Mouse (Mus musculus) midbrain, embryonic 13.5 days (tissue): ENCODE results near the gene Atp10b. TPM values are rescaled to one million over a fixed set of nuclear protein-coding genes. Genes with fewer than 3 reads are reported as not detected.
"Not testable (repeated sequence)": the region's sequence is repeated elsewhere in the genome, so short reads cannot be mapped to it uniquely, and the experiment has no call there.

Experiments used
- ATAC-seq: fragments of 200-750 bp; cut with Nextera tagmentation; 2 replicates; pipeline ENCODE4 v1.8.0; 2017; ENCODE audit warnings: mild to moderate bottlenecking, moderate TSS enrichment, moderate library complexity
- H3K27ac ChIP-seq: fragments of 300-500 bp; sonication (generic); 2 replicates; pipeline ENCODE4 v1.5.1; 2015; ENCODE audit warnings: inconsistent platforms, mild to moderate bottlenecking, moderate library complexity
- H3K27me3 ChIP-seq: fragments of 300-500 bp; sonication (generic); 2 replicates; pipeline ENCODE4 v1.6.1; 2015; ENCODE audit warnings: mild to moderate bottlenecking, inconsistent platforms
- H3K36me3 ChIP-seq: fragments of 300-500 bp; sonication (generic); 2 replicates; pipeline ENCODE4 v1.6.1; 2015; ENCODE audit warnings: mild to moderate bottlenecking, inconsistent platforms
- H3K4me1 ChIP-seq: fragments of 300-500 bp; sonication (generic); replicated peaks from 2 replicates; pipeline ENCODE4 v1.6.1; 2015; ENCODE audit warnings: inconsistent platforms
- H3K4me2 ChIP-seq: fragments of 300-500 bp; sonication (generic); replicated peaks from 2 replicates; pipeline ENCODE4 v1.6.1; 2015; ENCODE audit warnings: moderate library complexity, mild to moderate bottlenecking, inconsistent platforms
- H3K4me3 ChIP-seq: fragments of 300-500 bp; sonication (generic); replicated peaks from 2 replicates; pipeline ENCODE4 v1.5.1; 2015; ENCODE audit warnings: mild to moderate bottlenecking, inconsistent platforms
- H3K9ac ChIP-seq: fragments of 300-500 bp; sonication (generic); replicated peaks from 2 replicates; pipeline ENCODE4 v1.6.1; 2015; ENCODE audit warnings: mild to moderate bottlenecking, inconsistent platforms
- H3K9me3 ChIP-seq: fragments of 300-500 bp; sonication (generic); 2 replicates; pipeline ENCODE4 v1.6.1; 2016; ENCODE audit warnings: mild to moderate bottlenecking, inconsistent platforms
- WGBS: fragments of 180-500 bp; shearing (Covaris S2); methylation state at CpG from one replicate; pipeline ENCODE4 v1.1.7; 2015; 5-methylcytosine and 5-hydroxymethylcytosine counted together
- polyA plus RNA-seq: library from polyadenylated mRNA; unstranded; fragments of >200 nt; fragmentation: Nextera tagmentation; extraction: Ambion mirVana; gene quantifications from 2 replicates; pipeline ENCODE4 v1.2.1, GENCODE M21; 2015

Atp10b gene
- polyA plus RNA-seq = 0.08 and 0.18 TPM in 2 replicates

GRCm38 (mm10) chr11:43149577-43149976, at the start of gene Atp10b:
TSS of gene Atp10b (plus strand) at chr11:43149877.
- H3K27me3 ChIP-seq = no peaks in the 10 kb centered on the region
- H3K9ac ChIP-seq = no peak within 1 kb of the TSS
- H3K27ac ChIP-seq = no peak within 1 kb of the TSS
- H3K4me1 ChIP-seq = no peaks in the 10 kb centered on the region
- no peaks in the 10 kb centered on the region for H3K36me3 ChIP-seq
- 71% methylated on average over 1 of the region's 1 CpGs for WGBS
- H3K4me3 ChIP-seq = no peak within 1 kb of the TSS
- H3K9me3 ChIP-seq = no peaks in the 10 kb centered on the region
- H3K4me2 ChIP-seq = no peak within 1 kb of the TSS
- ATAC-seq = no peak

- Histone ChIP-seq H3K4me3 (no peak overlapping the region), H3K27me3 (no peaks in the 10 kb centered on the region), H3K4me2 (no peak overlapping the region), H3K36me3 (no peaks in the 10 kb centered on the region), H3K27ac (no peak overlapping the region), H3K9me3 (no peaks in the 10 kb centered on the region), H3K9ac (no peak overlapping the region), H3K4me1 (no peaks in the 10 kb centered on the region)
- ATAC-seq = no peak
- WGBS = 67% methylated on average over 1 of the region's 1 CpGs
Measured at GRCm38 (mm10) chr11:43101357-43101756, 48.3 kb upstream of the Atp10b start.

- ATAC-seq = no peak
- Histone ChIP-seq H3K4me2 (no peak overlapping the region), H3K9ac (no peak overlapping the region), H3K36me3 (no peaks in the 10 kb centered on the region), H3K4me1 (no peaks in the 10 kb centered on the region), H3K9me3 (0 out of 2 replicates have a peak, but pooled peaks cover 4% of the 10 kb centered on the region), H3K27me3 (no peaks in the 10 kb centered on the region), H3K4me3 (no peak overlapping the region), H3K27ac (no peak overlapping the region)
- 95% methylated on average over 4 of the region's 4 CpGs for WGBS
Measured at GRCm38 (mm10) chr11:43125908-43126477, 23.7 kb upstream of the Atp10b start.

GRCm38 (mm10) chr11:43126573-43126972, 23.1 kb upstream of the Atp10b start:
- H3K9me3 ChIP-seq, H3K27me3 ChIP-seq, H3K27ac ChIP-seq, H3K4me1 ChIP-seq, H3K36me3 ChIP-seq, H3K4me2 ChIP-seq, H3K9ac ChIP-seq, H3K4me3 ChIP-seq, ATAC-seq: not testable (repeated sequence)
- WGBS = 86% methylated on average over 11 of the region's 12 CpGs

GRCm38 (mm10) chr11:43141296-43141695, 8.4 kb upstream of the Atp10b start:
- WGBS = 97% methylated on average over 1 of the region's 1 CpGs

GRCm38 (mm10) chr11:43142811-43143210, 6.9 kb upstream of the Atp10b start:
- Histone ChIP-seq H3K9ac (no peak overlapping the region), H3K27me3 (no peaks in the 10 kb centered on the region), H3K4me3 (no peak overlapping the region), H3K9me3 (no peaks in the 10 kb centered on the region), H3K27ac (no peak overlapping the region), H3K4me2 (no peak overlapping the region), H3K4me1 (no peaks in the 10 kb centered on the region), H3K36me3 (no peaks in the 10 kb centered on the region)
- WGBS = 89% methylated on average over 1 of the region's 1 CpGs
- no peak for ATAC-seq

More at GRCm38 (mm10) chr11:43141296-43141695, 8.4 kb upstream of the Atp10b start:
- H3K36me3 ChIP-seq = no peaks in the 10 kb centered on the region
- H3K4me1 ChIP-seq = no peaks in the 10 kb centered on the region
- H3K27ac ChIP-seq = no peak overlapping the region
- no peak overlapping the region for H3K4me3 ChIP-seq
- H3K9ac ChIP-seq = no peak overlapping the region
- H3K4me2 ChIP-seq = no peak overlapping the region
- ATAC-seq = no peak
- H3K27me3 ChIP-seq = no peaks in the 10 kb centered on the region
- no peaks in the 10 kb centered on the region for H3K9me3 ChIP-seq

- Histone ChIP-seq H3K27me3 (no peaks in the 10 kb centered on the region), H3K36me3 (no peaks in the 10 kb centered on the region), H3K4me3 (no peak overlapping the region), H3K9ac (no peak overlapping the region), H3K4me2 (no peak overlapping the region), H3K4me1 (no peaks in the 10 kb centered on the region), H3K27ac (no peak overlapping the region), H3K9me3 (no peaks in the 10 kb centered on the region)
- 87% methylated on average over 1 of the region's 1 CpGs for WGBS
- no peak for ATAC-seq
Measured at GRCm38 (mm10) chr11:43144178-43144577, 5.5 kb upstream of the Atp10b start.

GRCm38 (mm10) chr11:43144882-43145281, 4.8 kb upstream of the Atp10b start:
- not testable (repeated sequence) for H3K9me3 ChIP-seq, H3K4me3 ChIP-seq, H3K27ac ChIP-seq, H3K4me2 ChIP-seq, H3K4me1 ChIP-seq, ATAC-seq, H3K36me3 ChIP-seq, H3K27me3 ChIP-seq, H3K9ac ChIP-seq
- WGBS = 76% methylated on average over 2 of the region's 2 CpGs

GRCm38 (mm10) chr11:43147380-43147779, 2.3 kb upstream of the Atp10b start:
- no peak overlapping the region for H3K4me3 ChIP-seq
- no peaks in the 10 kb centered on the region for H3K27me3 ChIP-seq
- no peak overlapping the region for H3K9ac ChIP-seq
- H3K36me3 ChIP-seq = no peaks in the 10 kb centered on the region
- H3K4me2 ChIP-seq = no peak overlapping the region
- no peaks in the 10 kb centered on the region for H3K4me1 ChIP-seq
- H3K27ac ChIP-seq = no peak overlapping the region
- no peak for ATAC-seq
- no peaks in the 10 kb centered on the region for H3K9me3 ChIP-seq
- WGBS = 63% methylated on average over 2 of the region's 2 CpGs

GRCm38 (mm10) chr11:43148341-43148740, 1.3 kb upstream of the Atp10b start:
- Histone ChIP-seq H3K4me2 (no peak overlapping the region), H3K27ac (no peak overlapping the region), H3K4me3 (no peak overlapping the region), H3K9me3 (no peaks in the 10 kb centered on the region), H3K27me3 (no peaks in the 10 kb centered on the region), H3K36me3 (no peaks in the 10 kb centered on the region), H3K9ac (no peak overlapping the region), H3K4me1 (no peaks in the 10 kb centered on the region)
- WGBS = 89% methylated on average over 1 of the region's 1 CpGs
- no peak for ATAC-seq

- 94% methylated on average over 1 of the region's 1 CpGs for WGBS
Measured at GRCm38 (mm10) chr11:43155004-43155403, 5.3 kb downstream of the Atp10b start.

GRCm38 (mm10) chr11:43155417-43155816, 5.7 kb downstream of the Atp10b start:
- H3K27me3 ChIP-seq = no peaks in the 10 kb centered on the region
- no peaks in the 10 kb centered on the region for H3K4me1 ChIP-seq
- H3K9ac ChIP-seq = no peak overlapping the region
- H3K9me3 ChIP-seq = no peaks in the 10 kb centered on the region
- no peak overlapping the region for H3K4me3 ChIP-seq
- no peaks in the 10 kb centered on the region for H3K36me3 ChIP-seq
- 83% methylated on average over 2 of the region's 2 CpGs for WGBS
- no peak overlapping the region for H3K27ac ChIP-seq
- no peak for ATAC-seq
- H3K4me2 ChIP-seq = no peak overlapping the region

More at GRCm38 (mm10) chr11:43155004-43155403, 5.3 kb downstream of the Atp10b start:
- no peak for ATAC-seq
- H3K9ac ChIP-seq = no peak overlapping the region
- no peaks in the 10 kb centered on the region for H3K36me3 ChIP-seq
- no peaks in the 10 kb centered on the region for H3K4me1 ChIP-seq
- H3K27me3 ChIP-seq = no peaks in the 10 kb centered on the region
- H3K27ac ChIP-seq = no peak overlapping the region
- no peak overlapping the region for H3K4me2 ChIP-seq
- no peak overlapping the region for H3K4me3 ChIP-seq
- H3K9me3 ChIP-seq = no peaks in the 10 kb centered on the region

GRCm38 (mm10) chr11:43158814-43159213, 9.1 kb downstream of the Atp10b start:
- Histone ChIP-seq H3K27ac (no peak overlapping the region), H3K9ac (no peak overlapping the region), H3K4me1 (no peaks in the 10 kb centered on the region), H3K36me3 (no peaks in the 10 kb centered on the region), H3K4me2 (no peak overlapping the region), H3K9me3 (no peaks in the 10 kb centered on the region), H3K27me3 (no peaks in the 10 kb centered on the region), H3K4me3 (no peak overlapping the region)
- WGBS = 71% methylated on average over 1 of the region's 1 CpGs
- ATAC-seq = no peak
